Mouse (Mus musculus) heart, embryonic 10.5 days (tissue): ENCODE data around the gene Gm27029. TPM values are rescaled to one million over a fixed set of nuclear protein-coding genes. Genes with fewer than 3 reads are reported as not detected.
A peak's percentile ranks its signal among the peaks of the same experiment; 100 is the strongest.
"Not testable (repeated sequence)": the region's sequence is repeated elsewhere in the genome, so short reads cannot be mapped to it uniquely, and the experiment has no call there.

ENCODE experiments used
- DNase-seq: peaks from one replicate; pipeline ENCODE4 v3.0.0-alpha.2; 2017; ENCODE audit warnings: low spot score
- H3K27ac ChIP-seq: fragments of 300-500 bp; sonication (generic); 2 replicates; pipeline ENCODE4 v1.5.1; 2016; ENCODE audit warnings: mild to moderate bottlenecking
- H3K27me3 ChIP-seq: fragments of 300-500 bp; sonication (generic); 2 replicates; pipeline ENCODE4 v1.6.1; 2016; ENCODE audit warnings: mild to moderate bottlenecking; ENCODE audit not compliant: poor library complexity, insufficient read depth, severe bottlenecking
- H3K36me3 ChIP-seq: fragments of 300-500 bp; sonication (generic); 2 replicates; pipeline ENCODE4 v1.6.1; 2016; ENCODE audit warnings: mild to moderate bottlenecking, moderate library complexity
- H3K4me1 ChIP-seq: fragments of 300-500 bp; sonication (generic); 2 replicates; pipeline ENCODE4 v1.6.1; 2016; ENCODE audit warnings: mild to moderate bottlenecking
- H3K4me3 ChIP-seq: fragments of 300-500 bp; sonication (generic); 2 replicates; pipeline ENCODE4 v1.5.1; 2016; ENCODE audit warnings: mild to moderate bottlenecking, moderate library complexity
- H3K9me3 ChIP-seq: fragments of 300-500 bp; sonication (generic); 2 replicates; pipeline ENCODE4 v1.6.1; 2016; ENCODE audit warnings: mild to moderate bottlenecking, moderate library complexity
- WGBS: fragments of 180-500 bp; shearing (Covaris S2); methylation state at CpG from one replicate; pipeline ENCODE4 v1.1.7; 2016; 5-methylcytosine and 5-hydroxymethylcytosine counted together
- microRNA-seq: library from miRNA; unstranded; fragments of <30 nt; microRNA quantifications from one replicate; pipeline ENCODE4, GENCODE M21; 2017
- polyA plus RNA-seq: library from polyadenylated mRNA; unstranded; fragments of >200 nt; fragmentation: Nextera tagmentation; extraction: Ambion mirVana; gene quantifications from 2 replicates; pipeline ENCODE4 v1.2.1, GENCODE M21; 2016

The Gm27029 gene
- polyA plus RNA-seq, 1 experiment from 2014 or later, result 26.1 TPM

GRCm38 (mm10) chr11:101381817-101382216, 42.8 kb downstream of the Gm27029 start:
- no peaks in the 10 kb centered on the region; the same call in 1 of the 2 replicates for H3K27me3 ChIP-seq

GRCm38 (mm10) chr11:101378926-101379325, 45.7 kb downstream of the Gm27029 start:
- no peaks in the 10 kb centered on the region; the same call in 1 of the 2 replicates for H3K27me3 ChIP-seq
- H3K4me3 ChIP-seq, result no peak overlapping the region
- DNase-seq, result no peak
- no peaks in the 10 kb centered on the region for H3K4me1 ChIP-seq
- 76% methylated on average over 6 of the region's 6 CpGs for WGBS
- no peaks in the 10 kb centered on the region for H3K9me3 ChIP-seq
- no peak overlapping the region for H3K27ac ChIP-seq
- H3K36me3 ChIP-seq, result no peaks in the 10 kb centered on the region

More at GRCm38 (mm10) chr11:101381817-101382216, 42.8 kb downstream of the Gm27029 start:
- Histone ChIP-seq H3K4me1 (no peaks in the 10 kb centered on the region), H3K4me3 (no peak overlapping the region), H3K27ac (no peak overlapping the region), H3K9me3 (no peaks in the 10 kb centered on the region), H3K36me3 (no peaks in the 10 kb centered on the region)
- 29% methylated on average over 4 of the region's 4 CpGs for WGBS
- no peak for DNase-seq

- not testable (repeated sequence) for H3K9me3 ChIP-seq, DNase-seq, H3K27me3 ChIP-seq, H3K4me1 ChIP-seq, H3K27ac ChIP-seq, H3K36me3 ChIP-seq, H3K4me3 ChIP-seq
- WGBS, result 89% methylated on average over 8 of the region's 8 CpGs
These were observed 46.4 kb downstream of the Gm27029 start for GRCm38 (mm10) chr11:101378196-101378595.

GRCm38 (mm10) chr11:101374421-101374938, 50.1 kb downstream of the Gm27029 start:
- H3K4me3 ChIP-seq, result no peak overlapping the region
- H3K36me3 ChIP-seq, result no peaks in the 10 kb centered on the region
- no peak for DNase-seq
- 73% methylated on average over 7 of the region's 7 CpGs for WGBS
- no peak overlapping the region for H3K27ac ChIP-seq
- H3K27me3 ChIP-seq, result no peaks in the 10 kb centered on the region; the same call in 1 of the 2 replicates
- H3K4me1 ChIP-seq, result no peaks in the 10 kb centered on the region
- no peaks in the 10 kb centered on the region for H3K9me3 ChIP-seq

GRCm38 (mm10) chr11:101370141-101370540, 54.5 kb downstream of the Gm27029 start:
- 73% methylated on average over 5 of the region's 5 CpGs for WGBS
- Histone ChIP-seq H3K27me3 (peaks cover 7% of the 10 kb centered on the region; the same call in 1 of the 2 replicates), H3K36me3 (no peaks in the 10 kb centered on the region), H3K4me3 (no peak overlapping the region), H3K4me1 (no peaks in the 10 kb centered on the region), H3K27ac (no peak overlapping the region), H3K9me3 (no peaks in the 10 kb centered on the region)
- DNase-seq, result no peak

GRCm38 (mm10) chr11:101367326-101367935, 57.2 kb downstream of the Gm27029 start, which contains the start of gene G6pc:
TSS of gene G6pc (plus strand) at chr11:101367561.
- Histone ChIP-seq H3K27ac (no peak within 1 kb of the TSS), H3K36me3 (no peaks in the 10 kb centered on the region), H3K27me3 (peaks cover 7% of the 10 kb centered on the region; the same call in 1 of the 2 replicates), H3K4me1 (peaks cover 9% of the 10 kb centered on the region), H3K4me3 (no peak within 1 kb of the TSS), H3K9me3 (no peaks in the 10 kb centered on the region)
- no peak for DNase-seq
- 84% methylated on average over 8 of the region's 8 CpGs for WGBS

DNA sequence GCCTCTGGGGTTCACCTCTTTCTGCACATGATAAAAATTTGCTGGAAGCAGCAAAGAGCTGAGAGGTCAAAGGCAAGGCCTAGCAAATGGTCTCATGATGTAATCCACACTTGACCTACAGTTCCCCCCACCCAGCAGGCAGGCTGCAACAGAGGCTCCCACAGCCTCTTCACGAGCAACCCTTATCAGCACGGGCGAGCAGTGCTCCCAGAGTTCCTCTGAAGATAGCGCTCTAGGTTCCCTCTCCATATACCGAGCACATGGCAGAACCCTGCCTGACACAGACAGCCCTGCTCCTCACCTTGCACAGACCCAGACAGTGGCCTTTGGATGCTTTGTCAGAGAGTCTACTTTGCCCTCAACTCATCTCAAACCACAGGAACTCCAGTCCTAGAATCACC, 60.1 kb downstream of the Gm27029 start:
- Histone ChIP-seq H3K36me3 (no peaks in the 10 kb centered on the region), H3K4me3 (no peak overlapping the region), H3K27me3 (peaks cover 7% of the 10 kb centered on the region; the same call in 1 of the 2 replicates), H3K4me1 (peaks cover 33% of the 10 kb centered on the region), H3K27ac (peak overlapping the region; percentile 42), H3K9me3 (no peaks in the 10 kb centered on the region)
- no peak for DNase-seq
- WGBS, result 19% methylated on average over 5 of the region's 5 CpGs

DNA sequence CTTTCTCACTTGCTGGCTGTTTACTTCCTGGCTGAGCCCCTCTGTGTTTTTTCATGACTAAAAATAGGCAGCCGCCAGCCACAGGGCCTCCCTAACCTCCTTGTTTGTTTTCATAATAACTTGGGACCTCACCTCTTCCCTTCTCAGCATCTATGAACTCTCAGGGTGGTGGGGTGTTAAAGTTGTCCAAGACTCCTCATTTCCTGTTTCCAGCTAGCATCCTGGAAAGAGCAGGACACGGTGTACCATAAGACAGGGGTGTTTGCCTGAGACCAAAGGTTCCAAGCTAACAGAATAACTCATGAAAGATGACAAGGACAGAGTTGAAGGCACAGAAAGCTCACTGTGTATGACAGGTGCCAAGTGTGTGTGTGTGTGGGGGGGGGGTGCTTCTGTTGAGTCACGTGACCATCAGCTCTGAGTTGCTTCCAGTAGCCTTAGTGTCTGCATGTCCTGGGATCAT, 63.9 kb downstream of the Gm27029 start:
- H3K4me1 ChIP-seq, result peaks cover 39% of the 10 kb centered on the region
- no peak overlapping the region for H3K4me3 ChIP-seq
- DNase-seq, result no peak
- no peaks in the 10 kb centered on the region for H3K36me3 ChIP-seq
- H3K27me3 ChIP-seq, result no peaks in the 10 kb centered on the region
- no peaks in the 10 kb centered on the region for H3K9me3 ChIP-seq
- WGBS, result 37% methylated on average over 3 of the region's 3 CpGs
- H3K27ac ChIP-seq, result peak overlapping the region; percentile 83

GRCm38 (mm10) chr11:101359776-101360175, 64.8 kb downstream of the Gm27029 start:
- WGBS, result 56% methylated on average over 9 of the region's 9 CpGs
- H3K27ac ChIP-seq, result peak overlapping the region; percentile 83; the same call in 1 of the 2 replicates

GRCm38 (mm10) chr11:101357505-101358182, 67.0 kb downstream of the Gm27029 start:
- Histone ChIP-seq H3K27ac (no peak overlapping the region), H3K36me3 (no peaks in the 10 kb centered on the region), H3K27me3 (no peaks in the 10 kb centered on the region), H3K9me3 (no peaks in the 10 kb centered on the region), H3K4me1 (peaks cover 30% of the 10 kb centered on the region), H3K4me3 (no peak overlapping the region)
- no peak for DNase-seq
- WGBS, result 74% methylated on average over 3 of the region's 3 CpGs

More at GRCm38 (mm10) chr11:101359776-101360175, 64.8 kb downstream of the Gm27029 start:
- no peaks in the 10 kb centered on the region for H3K36me3 ChIP-seq
- no peak for DNase-seq
- no peaks in the 10 kb centered on the region for H3K9me3 ChIP-seq
- H3K4me3 ChIP-seq, result no peak overlapping the region
- peaks cover 36% of the 10 kb centered on the region for H3K4me1 ChIP-seq
- no peaks in the 10 kb centered on the region for H3K27me3 ChIP-seq

Small RNA genes lying within 50 kb of the gene (microRNA-seq; reads per million reads assigned to microRNA genes)
- 2.8 reads per million, percentile 3 among the genes with 10 or more reads in this experiment for gene Mir6929

Other genes starting within 250 kb of the Gm27029 start
- gene Ccr10, start 249.4 kb downstream of the Gm27029 start, polyA plus RNA-seq, result 0.16 and 0.19 TPM in 2 replicates
- gene Ezh1, start 198.3 kb downstream of the Gm27029 start, polyA plus RNA-seq, result 12.9 and 13.3 TPM in 2 replicates
- gene Ramp2, start 178.8 kb downstream of the Gm27029 start, polyA plus RNA-seq, result 166 and 202 TPM in 2 replicates
- gene Vps25, start 171.1 kb downstream of the Gm27029 start, polyA plus RNA-seq, result 130 and 137 TPM in 2 replicates
- 13.9 and 14.8 TPM in 2 replicates for gene Wnk4, start 164.2 kb downstream of the Gm27029 start, polyA plus RNA-seq
- gene Cntd1, start 145.8 kb downstream of the Gm27029 start, polyA plus RNA-seq, result 0.79 and 1.6 TPM in 2 replicates
- gene Coa3, start 145.7 kb downstream of the Gm27029 start, polyA plus RNA-seq, result 189 and 198 TPM in 2 replicates
- gene Becn1, start 122.5 kb downstream of the Gm27029 start, polyA plus RNA-seq, result 148 and 165 TPM in 2 replicates
- 151 and 177 TPM in 2 replicates for gene Psme3, start 108.6 kb downstream of the Gm27029 start, polyA plus RNA-seq
- gene Aoc2, start 99.7 kb downstream of the Gm27029 start, polyA plus RNA-seq, result 1.3 and 1.4 TPM in 2 replicates
- 0.06 and 0.14 TPM in 2 replicates for gene Aoc3, start 94.2 kb downstream of the Gm27029 start, polyA plus RNA-seq
- gene G6pc, start 57.2 kb downstream of the Gm27029 start, polyA plus RNA-seq, result not detected in 2 replicates
- 60.4 and 66.6 TPM in 2 replicates for gene Aarsd1, start 7.2 kb downstream of the Gm27029 start, polyA plus RNA-seq
- 16.1 and 18.3 TPM in 2 replicates for gene Rundc1, start 289 bp upstream of the Gm27029 start, polyA plus RNA-seq
- 57.6 and 95.1 TPM in 2 replicates for gene Ptges3l, start 537 bp upstream of the Gm27029 start, polyA plus RNA-seq
- 311 and 360 TPM in 2 replicates for gene Rpl27, start 17.5 kb upstream of the Gm27029 start, polyA plus RNA-seq
- 9.4 and 9.8 TPM in 2 replicates for gene Ifi35, start 23.6 kb upstream of the Gm27029 start, polyA plus RNA-seq
- 34.2 and 42.7 TPM in 2 replicates for gene Rnd2, start 40.2 kb upstream of the Gm27029 start, polyA plus RNA-seq
- gene Vat1, start 41.4 kb upstream of the Gm27029 start, polyA plus RNA-seq, result 33.1 and 41.1 TPM in 2 replicates
- 13.4 and 14.9 TPM in 2 replicates for gene Brca1, start 127.2 kb upstream of the Gm27029 start, polyA plus RNA-seq
- 54.1 and 64.6 TPM in 2 replicates for gene Nbr1, start 127.4 kb upstream of the Gm27029 start, polyA plus RNA-seq
- gene Tmem106a, start 157.4 kb upstream of the Gm27029 start, polyA plus RNA-seq, result 2.7 and 3.0 TPM in 2 replicates
- gene Gm11634, start 174.5 kb upstream of the Gm27029 start, polyA plus RNA-seq, result not detected in 2 replicates
- 24.0 and 26.8 TPM in 2 replicates for gene Rdm1, start 202.4 kb upstream of the Gm27029 start, polyA plus RNA-seq
- 10.3 and 10.9 TPM in 2 replicates for gene Arl4d, start 240.7 kb upstream of the Gm27029 start, polyA plus RNA-seq